Comparison of ENCODE assay signal across 7 mouse cellular contexts in the genomic region with DNA sequence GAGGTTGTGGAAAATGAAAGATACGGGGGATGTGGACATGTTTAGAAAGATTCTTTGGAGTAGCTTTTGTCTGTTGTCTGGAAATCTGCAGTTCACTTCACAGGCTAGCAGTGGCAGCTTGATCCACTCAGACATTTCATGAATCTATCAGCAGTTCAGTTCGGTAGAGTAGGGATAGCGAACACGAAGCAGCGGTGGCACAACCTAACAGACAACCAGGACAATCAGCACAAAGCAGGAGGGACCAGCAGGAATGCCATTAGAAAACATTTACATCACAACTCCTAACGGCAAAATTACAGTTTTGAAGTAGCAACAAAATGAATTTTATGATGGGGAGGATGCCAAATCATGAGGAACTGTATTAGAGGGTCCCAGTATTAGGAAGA. TPM values are rescaled to one million over a fixed set of nuclear protein-coding genes. Genes with fewer than 3 reads are reported as not detected.
A peak's percentile ranks its signal among the peaks of the same experiment; 100 is the strongest.
DNase-seq lines count a peak whose midpoint lies in the region; ATAC-seq and TF ChIP-seq lines count a peak whose summit lies in the region.

No protein-coding gene starts in this region.

- no peak for DNase-seq in lung, postnatal 36 days
- no peak for DNase-seq in frontal cortex, adult 2 months (ENCODE audit: extremely low spot score in 1 of 2, low spot score in 1 of 2)
- DNase-seq in left cerebral cortex, adult 18-20 months (ENCODE audit: low spot score in 2 of 2), result no peak

- no peaks in the 10 kb centered on the region for H3K9me3 ChIP-seq in lung, embryonic 16.5 days (ENCODE audit: control insufficient read depth, low read length)
- H3K9me3 ChIP-seq in limb, embryonic 12.5 days, result no peaks in the 10 kb centered on the region
- H3K9me3 ChIP-seq in stomach, embryonic 14.5 days (ENCODE audit: control insufficient read depth, low read depth, low read length), result no peaks in the 10 kb centered on the region

- peak overlapping the region; percentile 81 for H3K9ac ChIP-seq in lung, embryonic 16.5 days (ENCODE audit: low read length)
- H3K9ac ChIP-seq in limb, embryonic 12.5 days (replicated peaks), result 0 out of 2 replicates have a peak overlapping the region, but pooled peaks have one; percentile 75
- peak overlapping the region; percentile 57; the same call in 1 of the 2 replicates for H3K9ac ChIP-seq in stomach, embryonic 14.5 days (replicated peaks; ENCODE audit: low read depth, low read length)

- H3K27me3 ChIP-seq in lung, embryonic 16.5 days (ENCODE audit: control insufficient read depth, insufficient read depth, low read depth, low read length), result no peaks in the 10 kb centered on the region
- no peaks in the 10 kb centered on the region for H3K27me3 ChIP-seq in limb, embryonic 12.5 days
- no peaks in the 10 kb centered on the region for H3K27me3 ChIP-seq in stomach, embryonic 14.5 days (ENCODE audit: control insufficient read depth, insufficient read depth, low read length)

- H3K4me3 ChIP-seq in lung, embryonic 16.5 days (ENCODE audit: low read length), result peak overlapping the region; percentile 74
- 0 out of 2 replicates have a peak overlapping the region, but pooled peaks have one; percentile 7 for H3K4me3 ChIP-seq in embryonic fibroblast, embryonic 13.5 days (ENCODE audit: insufficient read depth, low read length)
- peak overlapping the region; percentile 84 for H3K4me3 ChIP-seq in limb, embryonic 12.5 days (replicated peaks)
- peak overlapping the region; percentile 71 for H3K4me3 ChIP-seq in stomach, embryonic 14.5 days (ENCODE audit: low read depth, low read length)

- no peak for TF ChIP-seq CTCF in embryonic fibroblast, embryonic 13.5 days (IDR thresholded peaks at IDR 0.05; ENCODE audit: borderline replicate concordance, insufficient read depth, low read length)

- H3K36me3 ChIP-seq in lung, embryonic 16.5 days (ENCODE audit: control insufficient read depth, insufficient read depth, low read length), result peaks cover 23% of the 10 kb centered on the region
- peaks cover 43% of the 10 kb centered on the region for H3K36me3 ChIP-seq in limb, embryonic 12.5 days
- peaks cover 24% of the 10 kb centered on the region for H3K36me3 ChIP-seq in stomach, embryonic 14.5 days (ENCODE audit: control insufficient read depth, insufficient read depth, low read length)

- TF ChIP-seq POLR2A in embryonic fibroblast, embryonic 13.5 days (IDR thresholded peaks at IDR 0.05; ENCODE audit: low read depth, low read length), result no peak; the same call in 1 of the 2 replicates

- H3K27ac ChIP-seq in lung, embryonic 16.5 days (ENCODE audit: low read length), result peak overlapping the region; percentile 90
- peak overlapping the region; percentile 79 for H3K27ac ChIP-seq in embryonic fibroblast, embryonic 13.5 days (ENCODE audit: insufficient read depth, low read length)
- H3K27ac ChIP-seq in limb, embryonic 12.5 days, result peak overlapping the region; percentile 90
- H3K27ac ChIP-seq in stomach, embryonic 14.5 days (ENCODE audit: low read length), result peak overlapping the region; percentile 86

- WGBS in lung, embryonic 16.5 days, result 64% methylated on average over 6 of the region's 6 CpGs
- WGBS in limb, embryonic 12.5 days, result 72% methylated on average over 6 of the region's 6 CpGs
- 65% methylated on average over 6 of the region's 6 CpGs for WGBS in stomach, embryonic 14.5 days

- peak overlapping the region; percentile 76 for H3K4me2 ChIP-seq in lung, embryonic 16.5 days (ENCODE audit: low read depth, low read length)
- peak overlapping the region; percentile 82 for H3K4me2 ChIP-seq in limb, embryonic 12.5 days
- H3K4me2 ChIP-seq in stomach, embryonic 14.5 days (replicated peaks; ENCODE audit: low read depth, low read length), result peak overlapping the region; percentile 77

- peaks cover 9% of the 10 kb centered on the region for H3K4me1 ChIP-seq in lung, embryonic 16.5 days (replicated peaks; ENCODE audit: control insufficient read depth, insufficient read depth, low read length)
- H3K4me1 ChIP-seq in embryonic fibroblast, embryonic 13.5 days (ENCODE audit: control insufficient read depth, insufficient read depth, low read length), result 0 out of 2 replicates have a peak, but pooled peaks cover 4% of the 10 kb centered on the region
- peaks cover 15% of the 10 kb centered on the region for H3K4me1 ChIP-seq in limb, embryonic 12.5 days (replicated peaks)
- peaks cover 9% of the 10 kb centered on the region; the same call in 1 of the 2 replicates for H3K4me1 ChIP-seq in stomach, embryonic 14.5 days (ENCODE audit: control insufficient read depth, insufficient read depth, low read length)

- ATAC-seq in lung, embryonic 16.5 days (ENCODE audit: low read depth), result no peak
- no peak for ATAC-seq in limb, embryonic 12.5 days (ENCODE audit: insufficient number of reproducible peaks, insufficient read depth, low FRiP score, low TSS enrichment, low read depth)
- no peak for ATAC-seq in stomach, embryonic 14.5 days (ENCODE audit: insufficient number of reproducible peaks, insufficient read depth, low FRiP score, low read depth)

RNA-seq across cellular contexts. Expression of a gene that starts 0.5 kb away (rescaled TPM):
- 40.2 and 43.5 TPM in 2 replicates for polyA plus RNA-seq in lung, embryonic 16.5 days (2015; fragmentation: Nextera tagmentation; extraction: Ambion mirVana)
- 26.7 and 28.9 TPM in 2 replicates for polyA plus RNA-seq in embryonic fibroblast, embryonic 13.5 days (2011; ENCODE audit: insufficient read length, low read depth, missing spikeins)
- polyA plus RNA-seq in limb, embryonic 12.5 days (2016; fragmentation: Nextera tagmentation; extraction: Ambion mirVana), result 53.5 and 53.6 TPM in 2 replicates
- polyA plus RNA-seq in stomach, embryonic 14.5 days (2014; fragmentation: Nextera tagmentation; extraction: Ambion mirVana), result 35.7 and 37.5 TPM in 2 replicates
- polyA plus RNA-seq in frontal cortex, adult 2 months (2012; rRNA removed), result 190 and 210 TPM in 2 replicates
- total RNA-seq in left cerebral cortex, adult 18-20 months (2021), result 100 to 1,000 TPM; 188 to 189 TPM

RNA-seq across cellular contexts. Expression of a gene that starts 9.5 kb away (rescaled TPM):
- polyA plus RNA-seq in lung, embryonic 16.5 days (2015; fragmentation: Nextera tagmentation; extraction: Ambion mirVana), result 2.8 and 4.0 TPM in 2 replicates
- polyA plus RNA-seq in embryonic fibroblast, embryonic 13.5 days (2011; ENCODE audit: insufficient read length, low read depth, missing spikeins), result 2.7 and 3.5 TPM in 2 replicates
- 2.4 and 2.6 TPM in 2 replicates for polyA plus RNA-seq in limb, embryonic 12.5 days (2016; fragmentation: Nextera tagmentation; extraction: Ambion mirVana)
- 1.0 and 2.0 TPM in 2 replicates for polyA plus RNA-seq in stomach, embryonic 14.5 days (2014; fragmentation: Nextera tagmentation; extraction: Ambion mirVana)
- polyA plus RNA-seq in frontal cortex, adult 2 months (2012; rRNA removed), result 8.3 and 9.6 TPM in 2 replicates
- 1 to 10 TPM; 6.4 to 7.6 TPM for total RNA-seq in left cerebral cortex, adult 18-20 months (2021)

RNA-seq across cellular contexts. Expression of a gene that starts 9.7 kb away (rescaled TPM):
- 31.0 and 32.2 TPM in 2 replicates for polyA plus RNA-seq in lung, embryonic 16.5 days (2015; fragmentation: Nextera tagmentation; extraction: Ambion mirVana)
- 26.2 and 28.2 TPM in 2 replicates for polyA plus RNA-seq in embryonic fibroblast, embryonic 13.5 days (2011; ENCODE audit: insufficient read length, low read depth, missing spikeins)
- 34.6 and 34.9 TPM in 2 replicates for polyA plus RNA-seq in limb, embryonic 12.5 days (2016; fragmentation: Nextera tagmentation; extraction: Ambion mirVana)
- polyA plus RNA-seq in stomach, embryonic 14.5 days (2014; fragmentation: Nextera tagmentation; extraction: Ambion mirVana), result 16.8 and 18.2 TPM in 2 replicates
- 13.9 and 14.1 TPM in 2 replicates for polyA plus RNA-seq in frontal cortex, adult 2 months (2012; rRNA removed)
- 10 to 100 TPM in 1 of 2 experiments, 1 to 10 TPM in 1; 9.0 to 11.5 TPM for total RNA-seq in left cerebral cortex, adult 18-20 months (2021)

RNA-seq across cellular contexts. Expression of a gene that starts 21.8 kb away (rescaled TPM):
- polyA plus RNA-seq in lung, embryonic 16.5 days (2015; fragmentation: Nextera tagmentation; extraction: Ambion mirVana), result 125 and 127 TPM in 2 replicates
- 176 and 190 TPM in 2 replicates for polyA plus RNA-seq in embryonic fibroblast, embryonic 13.5 days (2011; ENCODE audit: insufficient read length, low read depth, missing spikeins)
- polyA plus RNA-seq in limb, embryonic 12.5 days (2016; fragmentation: Nextera tagmentation; extraction: Ambion mirVana), result 116 and 117 TPM in 2 replicates
- polyA plus RNA-seq in stomach, embryonic 14.5 days (2014; fragmentation: Nextera tagmentation; extraction: Ambion mirVana), result 82.0 and 90.3 TPM in 2 replicates
- polyA plus RNA-seq in frontal cortex, adult 2 months (2012; rRNA removed), result 87.7 and 95.2 TPM in 2 replicates
- total RNA-seq in left cerebral cortex, adult 18-20 months (2021), result 10 to 100 TPM; 93.2 to 93.8 TPM

RNA-seq across cellular contexts. Expression of a gene that starts 22.0 kb away (rescaled TPM):
- polyA plus RNA-seq in lung, embryonic 16.5 days (2015; fragmentation: Nextera tagmentation; extraction: Ambion mirVana), result 149 and 164 TPM in 2 replicates
- 101 and 102 TPM in 2 replicates for polyA plus RNA-seq in embryonic fibroblast, embryonic 13.5 days (2011; ENCODE audit: insufficient read length, low read depth, missing spikeins)
- 227 and 231 TPM in 2 replicates for polyA plus RNA-seq in limb, embryonic 12.5 days (2016; fragmentation: Nextera tagmentation; extraction: Ambion mirVana)
- polyA plus RNA-seq in stomach, embryonic 14.5 days (2014; fragmentation: Nextera tagmentation; extraction: Ambion mirVana), result 41.5 and 45.3 TPM in 2 replicates
- polyA plus RNA-seq in frontal cortex, adult 2 months (2012; rRNA removed), result 27.6 and 31.0 TPM in 2 replicates
- 10 to 100 TPM; 49.6 to 49.8 TPM for total RNA-seq in left cerebral cortex, adult 18-20 months (2021)

Comparison
In these comparisons a context has a peak if more than half of its experiments do, and no peak if none do; other contexts are left out.
1. H3K4me3 ChIP-seq: peak in every context shown above with its lines; median percentile 84 in limb, embryonic 12.5 days; 74 in lung, embryonic 16.5 days; 71 in stomach, embryonic 14.5 days; 7 in embryonic fibroblast, embryonic 13.5 days.